Mouse (Mus musculus): ENCODE measurements around the gene Enthd1. TPM values are rescaled to one million over a fixed set of nuclear protein-coding genes. Genes with fewer than 3 reads are reported as not detected.

The Enthd1 gene
- polyA plus RNA-seq (2021): not detected

DNA sequence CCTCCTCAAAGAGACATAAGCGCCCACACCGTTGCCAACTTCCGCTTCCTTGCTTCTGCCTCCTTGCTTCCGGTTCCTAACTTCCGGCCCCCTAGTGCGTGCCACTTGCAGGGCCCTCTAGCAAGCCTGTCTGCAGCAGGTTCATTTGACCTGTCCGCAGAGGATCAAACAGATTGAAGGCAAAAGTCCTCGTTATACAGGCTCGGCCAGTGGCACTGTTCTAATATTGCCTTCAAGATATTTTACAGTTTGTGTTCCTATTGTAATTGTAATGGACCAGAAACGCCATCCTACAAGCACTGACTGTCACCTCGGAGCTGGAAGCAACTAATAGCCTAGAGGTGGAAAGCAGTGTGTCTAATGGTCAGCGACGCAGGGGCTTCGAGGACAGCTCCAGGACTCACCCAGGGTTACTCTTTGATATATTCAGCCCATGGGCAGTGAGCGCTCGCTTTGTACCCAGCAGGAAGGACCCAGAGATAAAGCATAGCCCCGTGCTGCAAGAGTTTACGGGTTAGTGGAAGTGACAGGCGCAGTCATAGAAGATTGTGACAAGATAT is at the start of gene Enthd1:
TSS of gene Enthd1 (minus strand) at position 51 of the 560 bp plus-strand sequence.
- POLR2A ChIA-PET: no interaction called here
- TF ChIP-seq CTCF (IDR thresholded peaks at IDR 0.05): no peak
- ATAC-seq: no peak
- CTCF ChIA-PET: no interaction called here
- in situ Hi-C loops (cut with MboI; ENCODE audit: low pct_unique_long_range_greater_than_20kb): no loop called here
- H3K27me3 ChIP-seq: peaks cover under 1% of the 10 kb centered on the region
- no peak for DNase-seq (ENCODE audit: low read depth, low spot score)

DNA sequence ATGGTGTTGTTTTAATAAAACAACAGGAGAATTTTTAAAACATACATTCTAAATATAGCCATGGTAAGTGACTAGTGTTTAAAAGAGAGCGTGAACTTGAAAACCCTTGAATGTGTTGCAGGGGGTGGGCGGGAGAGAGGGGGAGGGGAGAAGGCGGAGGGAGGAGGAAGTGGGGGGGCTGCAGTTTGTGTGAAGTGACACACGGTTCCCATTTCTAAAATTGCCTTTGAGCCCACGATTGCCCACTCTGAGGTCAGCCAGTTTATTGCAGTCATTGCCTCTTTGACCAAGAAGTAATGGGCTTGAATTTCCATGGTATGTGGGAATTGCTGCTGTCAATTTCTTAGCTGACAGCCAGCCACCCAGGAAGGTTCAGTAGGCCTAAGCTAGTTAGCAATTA is 48.9 kb upstream of the Enthd1 start:
- ChIA-PET CTCF (no interaction called here), POLR2A (no interaction called here)
- TF ChIP-seq CTCF (IDR thresholded peaks at IDR 0.05): no peak
- peaks cover 20% of the 10 kb centered on the region for H3K27me3 ChIP-seq
- in situ Hi-C loops (cut with MboI; ENCODE audit: low pct_unique_long_range_greater_than_20kb): no loop called here
- DNase-seq (ENCODE audit: low read depth, low spot score) (no peak), ATAC-seq (no peak)

DNA sequence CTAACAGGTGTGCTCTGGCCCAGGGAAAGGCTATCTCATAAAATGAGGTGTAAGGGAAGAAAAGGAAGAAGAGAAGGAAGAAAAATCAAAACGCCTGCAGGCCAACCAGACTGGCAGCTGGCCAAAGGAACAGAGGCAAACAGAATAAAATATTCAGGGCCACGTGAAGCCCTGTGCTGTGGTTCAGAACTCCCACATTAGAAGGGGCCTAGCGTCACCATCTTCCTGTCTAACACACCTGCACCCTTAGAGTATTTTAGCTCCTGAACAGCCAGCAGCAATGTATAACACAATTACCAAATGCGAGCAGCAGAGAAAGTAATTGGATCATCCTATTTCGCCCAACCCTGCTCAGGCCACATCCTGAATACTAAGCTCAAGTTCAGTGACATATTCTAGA is 46.5 kb upstream of the Enthd1 start:
- ChIA-PET CTCF (no interaction called here), POLR2A (no interaction called here)
- in situ Hi-C loops (cut with MboI; ENCODE audit: low pct_unique_long_range_greater_than_20kb): no loop called here
- no peak for ATAC-seq
- H3K27me3 ChIP-seq: peaks cover 6% of the 10 kb centered on the region
- no peak for TF ChIP-seq CTCF (IDR thresholded peaks at IDR 0.05)
- no peak for DNase-seq (ENCODE audit: low read depth, low spot score)

DNA sequence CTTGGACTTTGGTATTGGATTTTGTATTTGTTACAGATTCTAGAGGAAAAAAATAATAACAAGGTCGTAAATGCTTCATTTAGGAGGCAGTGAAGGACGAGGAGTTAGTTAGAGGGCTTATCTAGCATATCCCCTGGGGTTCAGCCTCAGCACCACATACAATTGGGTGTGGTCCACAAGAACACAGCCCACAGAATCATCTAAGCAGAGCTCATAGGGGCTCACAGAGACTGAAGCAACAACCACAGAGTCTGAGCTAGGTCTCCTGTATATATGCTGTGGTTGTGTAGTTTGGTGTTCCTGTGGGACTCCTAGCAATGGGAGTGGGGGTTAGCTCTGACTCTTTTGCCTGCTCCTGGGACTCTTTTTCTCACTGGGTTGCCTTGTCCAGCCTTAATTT is 45.4 kb upstream of the Enthd1 start:
- DNase-seq (ENCODE audit: low read depth, low spot score) (no peak), ATAC-seq (no peak)
- CTCF ChIA-PET: no interaction called here
- POLR2A ChIA-PET: no interaction called here
- TF ChIP-seq CTCF (IDR thresholded peaks at IDR 0.05): no peak
- in situ Hi-C loops (cut with MboI; ENCODE audit: low pct_unique_long_range_greater_than_20kb): no loop called here
- peaks cover 6% of the 10 kb centered on the region for H3K27me3 ChIP-seq

DNA sequence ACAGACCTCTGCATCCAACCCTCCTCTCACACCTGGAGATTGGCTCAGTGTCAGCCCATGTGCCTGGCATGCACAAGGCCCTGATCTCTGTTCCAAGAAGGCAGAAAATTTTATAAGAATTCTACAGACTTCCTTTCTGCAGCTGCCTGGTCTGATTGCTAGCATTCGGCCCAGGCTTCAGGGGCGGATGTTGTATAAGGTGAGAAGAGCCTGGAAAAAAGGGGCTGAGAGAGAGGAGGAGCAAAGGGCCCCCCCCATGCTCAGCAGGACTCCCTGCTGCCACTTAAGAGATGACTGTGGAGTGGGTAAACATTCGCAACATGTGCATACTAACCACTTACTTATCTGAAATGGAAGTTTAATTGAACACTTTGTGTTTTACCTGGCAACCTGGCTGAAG is 43.0 kb upstream of the Enthd1 start:
- in situ Hi-C loops (cut with MboI; ENCODE audit: low pct_unique_long_range_greater_than_20kb): no loop called here
- no peak for TF ChIP-seq CTCF (IDR thresholded peaks at IDR 0.05)
- H3K27me3 ChIP-seq: peaks cover 3% of the 10 kb centered on the region
- no peak for ATAC-seq
- no peak for DNase-seq (ENCODE audit: low read depth, low spot score)
- ChIA-PET POLR2A (interaction anchor here (0.6 kb wide), 1 partner anchor 288 kb away, joined by 5 read pairs; no protein-coding TSS in a partner anchor), CTCF (no interaction called here)

DNA sequence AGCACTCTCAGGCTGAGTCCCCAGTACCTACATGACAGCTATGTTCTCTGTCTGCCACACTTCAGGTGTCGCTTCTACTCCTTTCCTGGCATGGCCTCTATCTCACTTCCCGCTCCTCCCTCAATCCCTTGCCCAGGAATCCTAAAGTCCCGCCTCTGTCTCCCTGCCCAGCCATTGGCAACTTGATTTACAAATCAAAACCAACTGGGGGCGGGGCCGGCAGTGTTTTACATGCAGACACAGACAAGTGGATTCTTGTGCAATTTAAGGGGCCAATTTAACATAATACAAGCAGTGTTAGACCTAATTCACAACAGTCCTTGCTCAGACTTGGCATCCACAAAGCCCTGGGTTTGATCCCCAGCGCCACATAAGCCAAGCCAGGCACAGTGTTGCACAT is 39.1 kb upstream of the Enthd1 start:
- DNase-seq (ENCODE audit: low read depth, low spot score): no peak
- ATAC-seq: no peak
- H3K27me3 ChIP-seq: no peaks in the 10 kb centered on the region
- in situ Hi-C loops (cut with MboI; ENCODE audit: low pct_unique_long_range_greater_than_20kb): no loop called here
- CTCF ChIA-PET: no interaction called here
- TF ChIP-seq CTCF (IDR thresholded peaks at IDR 0.05): no peak
- POLR2A ChIA-PET: no interaction called here

DNA sequence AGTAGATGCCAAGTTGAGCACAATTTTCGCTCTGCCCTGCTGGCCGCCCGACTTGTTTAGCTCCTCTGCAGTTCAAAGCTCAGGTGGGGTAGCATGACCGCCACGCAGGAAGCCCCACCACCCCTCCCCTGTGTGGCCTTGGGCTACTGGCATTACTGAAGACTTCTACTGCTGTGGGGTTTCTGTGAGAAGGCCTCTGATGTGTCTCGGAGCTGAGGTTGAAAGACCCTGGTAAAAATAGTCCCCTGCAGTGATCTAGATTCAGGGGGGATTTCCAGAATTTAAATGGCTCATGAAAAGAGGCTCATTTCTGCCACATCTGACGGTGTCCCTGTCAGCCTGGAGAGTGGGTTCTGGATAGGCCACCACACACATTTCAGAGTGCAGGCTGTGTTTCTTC is 37.5 kb upstream of the Enthd1 start:
- ATAC-seq (no peak), DNase-seq (ENCODE audit: low read depth, low spot score) (no peak)
- CTCF ChIA-PET: no interaction called here
- in situ Hi-C loops (cut with MboI; ENCODE audit: low pct_unique_long_range_greater_than_20kb): no loop called here
- no peaks in the 10 kb centered on the region for H3K27me3 ChIP-seq
- POLR2A ChIA-PET: no interaction called here
- no peak for TF ChIP-seq CTCF (IDR thresholded peaks at IDR 0.05)

DNA sequence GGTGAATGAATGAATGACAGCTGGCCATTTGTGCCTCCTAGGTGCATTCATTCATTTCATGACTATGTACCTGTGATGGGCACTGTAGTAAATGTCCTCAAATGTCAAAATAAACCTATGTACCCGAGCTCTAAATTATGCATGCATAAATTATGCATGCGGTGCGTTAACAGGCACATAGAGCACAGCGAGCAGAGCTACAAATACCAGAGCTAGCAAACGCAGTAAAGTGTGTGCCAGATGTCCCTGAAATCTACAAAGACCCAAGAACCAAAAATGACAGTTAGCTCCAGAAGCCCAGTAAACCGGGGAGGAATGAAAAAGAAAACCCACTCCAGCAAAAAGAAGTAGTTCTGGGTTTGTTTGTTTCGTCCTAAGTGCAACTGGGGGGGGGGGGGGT is 36.5 kb upstream of the Enthd1 start:
- ChIA-PET POLR2A (no interaction called here), CTCF (no interaction called here)
- TF ChIP-seq CTCF (IDR thresholded peaks at IDR 0.05): no peak
- DNase-seq (ENCODE audit: low read depth, low spot score) (no peak), ATAC-seq (no peak)
- in situ Hi-C loops (cut with MboI; ENCODE audit: low pct_unique_long_range_greater_than_20kb): no loop called here
- H3K27me3 ChIP-seq: no peaks in the 10 kb centered on the region

DNA sequence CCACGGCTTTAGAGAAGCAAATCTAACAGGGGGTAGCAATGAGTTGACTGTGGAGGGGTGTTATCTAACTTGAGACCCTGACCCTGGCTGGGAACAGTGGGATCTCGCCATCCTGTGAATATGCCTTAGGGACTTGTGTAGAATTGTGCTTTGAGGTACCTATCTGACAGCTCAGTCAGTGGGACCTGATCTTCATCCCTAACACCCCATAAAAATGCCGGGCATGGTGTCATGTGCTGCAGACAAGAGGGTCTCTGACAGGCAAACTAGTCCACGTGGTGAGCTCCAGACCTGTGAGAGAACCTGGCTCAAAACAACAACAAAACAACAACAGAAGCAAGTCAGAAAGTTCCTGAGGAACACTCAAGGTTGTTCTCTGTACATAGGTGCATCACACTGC is 34.9 kb upstream of the Enthd1 start:
- CTCF ChIA-PET: interaction anchor here (1.0 kb wide), 1 partner anchor 18 kb away, joined by 3 read pairs; no protein-coding TSS in a partner anchor
- no peak for DNase-seq (ENCODE audit: low read depth, low spot score)
- POLR2A ChIA-PET: no interaction called here
- TF ChIP-seq CTCF (IDR thresholded peaks at IDR 0.05): no peak
- in situ Hi-C loops (cut with MboI; ENCODE audit: low pct_unique_long_range_greater_than_20kb): no loop called here
- H3K27me3 ChIP-seq: no peaks in the 10 kb centered on the region
- no peak for ATAC-seq

DNA sequence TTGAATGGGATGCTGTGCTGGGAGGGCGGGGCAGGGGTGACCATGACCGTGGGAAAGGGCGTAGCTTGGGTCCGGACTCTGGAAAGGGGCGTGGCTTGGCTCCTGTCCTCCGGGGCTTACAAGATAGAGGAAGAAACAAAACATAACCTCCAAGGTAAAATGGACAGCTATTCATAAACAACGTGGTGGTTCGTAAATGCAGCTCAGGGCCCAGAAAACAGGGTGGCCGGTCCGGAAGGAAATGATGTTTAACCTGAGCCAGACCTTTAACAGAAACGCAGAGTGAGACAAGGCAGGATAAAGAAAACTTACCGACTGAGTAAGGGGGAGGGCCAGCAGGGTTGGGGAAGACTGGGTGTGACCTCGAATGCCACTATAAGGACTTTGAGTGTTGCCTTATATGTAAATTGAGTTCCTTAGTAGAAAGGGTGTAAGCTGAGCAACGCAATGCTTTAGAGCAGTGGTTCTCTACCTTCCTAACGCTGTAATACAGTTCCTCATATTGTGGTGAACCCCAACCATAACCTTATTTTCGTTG is 34.3 kb upstream of the Enthd1 start:
- POLR2A ChIA-PET: no interaction called here
- in situ Hi-C loops (cut with MboI; ENCODE audit: low pct_unique_long_range_greater_than_20kb): no loop called here
- ATAC-seq (no peak), DNase-seq (ENCODE audit: low read depth, low spot score) (no peak)
- TF ChIP-seq CTCF (IDR thresholded peaks at IDR 0.05): no peak
- no peaks in the 10 kb centered on the region for H3K27me3 ChIP-seq
- CTCF ChIA-PET: interaction anchor here (1.0 kb wide), 1 partner anchor 18 kb away, joined by 3 read pairs; no protein-coding TSS in a partner anchor

DNA sequence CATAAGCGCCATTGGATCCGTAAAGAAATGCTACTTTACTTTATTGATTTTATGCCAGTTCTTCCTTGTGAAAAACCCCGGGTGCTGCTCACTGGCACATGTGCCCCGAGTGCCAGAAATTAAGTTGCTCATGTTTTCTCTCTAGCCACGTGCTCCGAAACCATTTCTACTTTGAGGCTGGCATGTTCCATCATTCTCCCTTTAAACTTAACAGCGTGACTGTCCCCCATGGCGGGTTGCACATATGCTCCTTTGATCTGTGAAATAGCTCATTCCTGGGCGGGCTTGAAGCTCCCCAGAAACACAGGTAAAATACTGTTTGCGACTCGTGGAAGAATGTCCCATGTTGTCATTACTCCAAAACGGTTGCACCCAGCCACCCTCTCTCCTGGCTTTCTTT is 33.8 kb upstream of the Enthd1 start:
- DNase-seq (ENCODE audit: low read depth, low spot score): no peak
- CTCF ChIA-PET: no interaction called here
- in situ Hi-C loops (cut with MboI; ENCODE audit: low pct_unique_long_range_greater_than_20kb): no loop called here
- POLR2A ChIA-PET: interaction anchor here (0.6 kb wide), 1 partner anchor 11 kb away, joined by 4 read pairs; no protein-coding TSS in a partner anchor
- TF ChIP-seq CTCF (IDR thresholded peaks at IDR 0.05): no peak
- ATAC-seq: no peak
- H3K27me3 ChIP-seq: no peaks in the 10 kb centered on the region

DNA sequence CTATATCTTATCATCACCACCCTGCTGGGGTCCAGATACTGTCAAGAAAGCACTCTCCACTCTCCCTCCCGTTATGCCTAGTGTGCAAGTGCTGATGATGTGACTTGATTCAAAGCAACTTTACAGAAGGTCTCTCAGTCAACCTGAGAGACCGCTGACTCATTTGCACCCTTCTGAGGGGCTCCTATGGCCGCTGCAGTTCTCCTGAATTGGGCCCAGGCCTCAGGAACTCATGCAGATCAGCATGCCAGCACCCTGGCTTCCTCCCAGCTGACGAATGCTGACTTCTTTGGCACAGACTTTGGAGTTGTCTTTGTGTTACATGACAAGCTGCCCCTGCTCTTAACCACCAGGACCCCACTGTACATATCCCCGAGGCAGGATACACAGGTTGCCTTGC is 28.9 kb upstream of the Enthd1 start:
- POLR2A ChIA-PET: no interaction called here
- no peak for TF ChIP-seq CTCF (IDR thresholded peaks at IDR 0.05)
- DNase-seq (ENCODE audit: low read depth, low spot score) (no peak), ATAC-seq (no peak)
- CTCF ChIA-PET: no interaction called here
- H3K27me3 ChIP-seq: peaks cover 31% of the 10 kb centered on the region
- in situ Hi-C loops (cut with MboI; ENCODE audit: low pct_unique_long_range_greater_than_20kb): no loop called here
